Mouse (Mus musculus): ENCODE data around the gene Col6a6.
"Not testable (repeated sequence)": the region's sequence is repeated elsewhere in the genome, so short reads cannot be mapped to it uniquely, and the experiment has no call there.

The Col6a6 gene

DNA sequence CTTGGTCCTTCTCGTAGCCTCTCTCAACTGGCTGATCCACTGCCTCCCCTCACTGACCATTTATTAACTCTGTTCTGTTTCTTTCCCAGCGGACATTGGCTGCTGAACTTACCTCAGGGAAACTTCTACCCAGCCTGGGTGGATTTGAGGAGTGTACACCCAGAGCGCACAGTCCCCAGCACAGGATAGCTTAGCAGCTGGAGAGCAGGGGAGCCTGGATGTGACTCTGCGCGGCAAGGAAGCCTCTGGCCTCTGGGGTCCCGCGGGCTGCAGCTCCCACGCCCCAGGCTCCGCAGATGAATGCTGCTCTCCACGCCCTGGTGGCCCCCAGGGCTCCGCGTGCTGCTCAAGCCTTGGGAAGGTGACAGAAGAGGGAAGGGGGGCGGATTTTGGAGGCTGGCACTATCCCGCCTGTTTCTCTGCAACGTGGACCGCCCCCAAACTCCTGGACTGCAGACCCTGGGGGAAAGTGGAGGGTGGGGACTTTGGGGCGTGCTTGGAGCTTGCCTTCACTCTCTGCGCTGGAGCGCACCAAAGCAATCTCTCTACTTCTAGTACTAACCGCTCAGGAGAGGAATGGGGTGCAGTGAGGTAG is at the start of gene Col6a6:
Gene Col6a6 (minus strand): TSS at position 370 of the 595 bp plus-strand sequence.
- DNase-seq, result peak in 1 of 2 experiments; percentile 9

DNA sequence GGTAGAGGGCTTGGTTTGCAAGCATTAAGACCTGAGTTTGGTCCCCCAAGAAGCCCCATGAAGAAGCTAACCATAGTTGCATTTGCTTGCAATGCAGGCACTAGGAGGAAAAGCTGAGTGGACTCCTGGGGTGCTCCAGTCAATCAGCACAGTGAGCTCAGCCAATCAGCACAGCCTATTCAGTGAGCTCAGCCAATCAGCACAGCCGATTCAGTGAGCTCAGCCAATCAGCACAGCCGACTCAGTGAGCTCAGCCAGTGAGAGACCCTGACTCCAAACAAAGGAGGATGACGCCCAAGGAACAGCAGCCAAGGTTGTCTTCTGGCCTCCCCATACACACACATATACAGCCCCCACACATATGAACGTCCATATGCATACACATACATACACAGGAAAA is 48.2 kb upstream of the Col6a6 start:
- no peak for DNase-seq

GRCm38 (mm10) chr9:105871643-105872042 is 43.7 kb upstream of the Col6a6 start:
- no peak for DNase-seq

DNA sequence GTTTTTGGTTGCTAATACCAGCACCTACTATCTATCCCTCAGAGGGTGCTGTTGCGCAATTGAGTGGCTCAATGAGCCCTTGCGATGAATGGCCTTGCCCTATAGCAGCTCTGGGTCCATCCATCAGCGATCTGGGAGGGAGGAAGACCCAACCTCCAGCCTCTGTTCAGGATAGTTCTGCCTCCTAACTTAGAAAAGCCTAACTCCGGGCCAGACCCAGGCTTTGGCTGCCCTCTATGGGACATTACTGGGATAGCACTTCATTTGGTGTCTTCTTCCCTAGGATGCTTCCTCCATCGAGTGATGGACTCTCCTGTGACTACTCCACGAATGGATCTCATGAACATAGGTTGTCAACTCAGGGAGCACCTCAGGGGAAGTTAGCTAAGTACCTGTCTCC is 29.8 kb upstream of the Col6a6 start:
- DNase-seq, result peak; percentile 30 to 68

DNA sequence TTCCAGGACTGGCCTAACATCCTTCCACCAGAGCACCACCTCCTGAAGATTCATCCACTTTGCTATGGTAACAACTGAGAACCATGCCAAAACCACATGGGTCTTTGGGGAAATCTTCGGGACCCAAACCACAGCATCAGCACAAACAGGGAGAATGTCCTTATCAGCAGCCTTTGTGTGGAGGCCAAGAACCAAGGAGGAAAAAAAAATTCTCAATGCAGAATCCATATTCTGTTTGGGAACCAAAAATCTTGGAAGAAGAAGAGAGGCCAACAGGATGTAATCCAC is 24.8 kb upstream of the Col6a6 start:
- DNase-seq, result no peak

GRCm38 (mm10) chr9:105852015-105852777 is 24.2 kb upstream of the Col6a6 start:
- DNase-seq, result no peak

DNA sequence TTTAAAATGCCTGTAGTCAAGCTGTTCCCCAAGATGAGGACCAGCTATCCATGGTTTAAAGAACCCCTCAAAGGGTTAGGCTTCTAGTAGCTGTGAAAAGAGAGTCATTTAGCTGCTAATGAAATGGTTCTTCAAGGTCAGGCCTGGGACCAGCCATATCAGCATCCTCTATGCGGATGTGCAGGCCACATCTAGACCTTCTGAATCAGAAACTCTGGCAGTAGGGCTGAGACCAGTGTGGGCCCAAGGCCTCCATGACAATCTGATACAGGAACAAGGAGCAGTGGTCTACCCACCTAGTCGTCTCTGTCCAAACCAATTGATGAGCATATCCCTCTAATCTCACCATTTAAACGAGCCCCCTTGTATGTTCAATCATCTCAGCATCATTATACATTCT is 23.1 kb upstream of the Col6a6 start:
- no peak for DNase-seq

- DNase-seq, result no peak
These were observed 20.4 kb upstream of the Col6a6 start for GRCm38 (mm10) chr9:105848396-105848795.

GRCm38 (mm10) chr9:105847261-105847660 is 19.3 kb upstream of the Col6a6 start:
- DNase-seq, result no peak

DNA sequence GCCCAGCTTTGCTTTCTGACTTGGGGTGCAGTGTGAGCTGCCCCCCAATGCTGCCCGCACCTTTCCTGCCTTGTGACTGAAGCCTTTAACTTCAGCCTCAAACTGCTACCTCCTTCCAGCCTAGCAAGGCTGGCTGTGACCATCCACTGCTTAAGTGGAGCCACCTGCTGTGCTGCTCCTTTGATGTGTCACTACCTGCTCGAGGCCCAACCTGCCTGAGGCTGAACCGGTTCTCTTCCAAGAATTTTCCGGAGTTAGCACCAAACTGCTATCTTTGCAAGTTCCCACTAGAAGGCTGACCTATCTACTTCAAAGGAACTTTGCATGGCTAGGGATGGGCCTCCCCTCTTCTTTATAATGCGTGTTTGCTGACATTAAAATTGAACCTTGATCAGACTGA is 13.4 kb upstream of the Col6a6 start:
- not testable (repeated sequence) for DNase-seq

GRCm38 (mm10) chr9:105839147-105839515 is 11.2 kb upstream of the Col6a6 start:
- DNase-seq, result no peak

- no peak for DNase-seq
These were observed 10.6 kb upstream of the Col6a6 start for GRCm38 (mm10) chr9:105838396-105839146.

GRCm38 (mm10) chr9:105835587-105835986 is 7.6 kb upstream of the Col6a6 start:
- DNase-seq, result no peak

- DNase-seq, result no peak
These were observed 6.8 kb upstream of the Col6a6 start for GRCm38 (mm10) chr9:105834799-105835198.

DNA sequence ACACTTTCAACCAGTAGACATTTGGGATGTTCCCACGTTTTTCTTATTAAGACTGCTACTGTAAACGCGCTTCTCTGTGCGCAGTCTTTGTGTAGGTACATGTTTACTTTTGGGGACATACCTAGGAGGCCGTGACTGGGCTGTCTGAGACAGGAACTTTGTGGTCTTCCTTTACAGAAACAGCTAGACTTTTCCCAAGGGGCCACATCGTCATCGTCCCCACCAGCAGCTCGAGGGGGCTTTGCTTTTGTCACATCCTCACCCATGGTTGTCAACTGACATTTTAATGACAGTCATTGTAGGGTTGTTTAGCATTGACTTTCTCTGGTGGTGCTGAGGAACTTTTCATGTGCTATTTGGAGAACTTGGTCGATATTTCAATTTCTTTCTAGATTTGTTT is 3.3 kb upstream of the Col6a6 start:
- DNase-seq, result no peak

DNA sequence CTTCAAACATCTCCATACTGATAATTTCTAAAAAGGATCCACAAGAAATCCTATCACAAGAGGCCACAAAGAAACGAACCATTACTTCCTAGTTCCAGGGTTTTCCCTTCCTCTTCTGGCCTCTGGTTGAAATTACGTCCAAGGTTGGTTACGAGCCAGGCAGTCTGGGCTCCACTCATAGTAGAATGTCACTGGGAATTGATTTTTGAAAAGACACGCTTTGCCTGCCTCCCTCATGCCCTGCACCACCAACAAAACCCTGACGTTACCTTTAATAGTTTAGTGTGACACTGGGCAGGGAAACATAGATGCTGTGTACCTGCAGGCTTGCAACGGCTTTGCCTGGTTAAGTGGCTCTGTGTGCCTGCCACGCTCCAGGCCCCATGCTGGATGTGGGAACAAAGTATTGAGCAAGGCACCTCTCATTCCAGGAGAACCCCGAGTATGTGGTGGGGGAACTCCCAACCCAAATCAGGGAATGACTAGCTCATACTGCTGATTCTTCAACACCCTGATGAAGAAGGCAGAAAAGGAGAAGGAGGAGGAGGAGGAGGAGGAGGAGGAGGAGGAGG is 798 bp downstream of the Col6a6 start:
- no peak for DNase-seq

DNA sequence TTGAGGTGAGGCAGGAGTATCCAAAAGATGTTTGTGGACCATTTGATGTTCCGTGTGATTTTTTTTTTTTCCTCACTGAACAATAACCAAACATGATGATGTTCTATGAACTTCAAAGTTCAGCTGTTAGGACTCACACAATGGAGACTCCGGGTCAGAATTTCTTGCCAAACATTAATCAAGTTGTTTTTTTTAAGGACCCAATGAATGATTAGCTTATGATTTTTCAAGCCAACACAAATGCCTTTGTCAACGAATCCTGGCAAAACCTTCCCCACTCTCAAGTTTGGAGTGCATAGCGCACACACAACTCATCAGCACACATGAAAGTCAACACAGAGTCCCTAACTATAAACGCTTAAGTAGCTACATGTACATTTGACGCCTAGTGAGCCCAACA is 7.2 kb downstream of the Col6a6 start:
- DNase-seq, result peak; percentile 9 to 22

DNA sequence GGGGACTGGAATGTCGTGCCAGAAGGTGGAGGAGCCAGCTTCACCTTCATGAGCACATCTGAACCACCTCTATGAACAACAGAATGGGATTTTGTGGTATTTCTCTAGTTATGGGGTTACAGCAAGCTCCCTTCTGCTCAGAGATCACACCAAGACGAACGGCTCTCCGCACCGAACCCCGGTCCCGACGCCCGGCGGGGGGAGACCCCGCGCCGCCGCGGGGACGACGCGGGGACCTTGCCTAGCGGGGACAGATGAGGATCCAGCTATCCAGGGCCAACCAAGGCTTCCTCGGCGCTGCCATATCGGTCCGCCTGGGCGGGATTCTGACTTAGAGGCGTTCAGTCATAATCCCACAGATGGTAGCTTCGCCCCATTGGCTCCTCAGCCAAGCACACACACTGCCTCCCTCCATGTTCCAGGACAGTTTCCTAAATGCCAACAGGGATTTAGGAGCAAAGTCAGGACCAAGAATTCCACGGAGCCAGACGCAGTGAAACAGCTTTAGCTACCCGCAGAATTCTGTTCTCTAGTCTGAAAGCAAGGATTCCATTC is 8.7 kb downstream of the Col6a6 start:
- no peak for DNase-seq

- DNase-seq, result no peak
These were observed 13.5 kb downstream of the Col6a6 start for GRCm38 (mm10) chr9:105814436-105814835.

DNA sequence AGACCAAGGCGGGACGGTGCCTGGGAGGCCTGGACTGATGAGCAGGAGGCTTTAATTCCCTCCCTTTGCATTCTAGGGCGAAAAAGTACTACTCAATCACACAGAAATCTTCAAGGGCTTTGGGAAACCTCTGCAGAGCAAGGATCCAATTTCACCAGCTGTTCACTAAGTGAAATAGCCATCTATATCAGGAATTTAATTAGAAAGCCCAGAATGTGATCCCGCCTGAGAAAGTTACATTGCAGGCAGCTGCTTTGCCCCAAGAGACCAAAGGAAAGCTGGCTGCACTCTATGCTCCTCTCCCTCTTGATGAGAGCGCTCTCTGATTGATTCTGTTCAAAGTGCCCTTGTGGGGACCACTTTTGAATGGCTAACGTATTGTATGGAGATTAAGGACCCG is 16.5 kb downstream of the Col6a6 start:
- DNase-seq, result peak in 1 of 2 experiments; percentile 26

DNA sequence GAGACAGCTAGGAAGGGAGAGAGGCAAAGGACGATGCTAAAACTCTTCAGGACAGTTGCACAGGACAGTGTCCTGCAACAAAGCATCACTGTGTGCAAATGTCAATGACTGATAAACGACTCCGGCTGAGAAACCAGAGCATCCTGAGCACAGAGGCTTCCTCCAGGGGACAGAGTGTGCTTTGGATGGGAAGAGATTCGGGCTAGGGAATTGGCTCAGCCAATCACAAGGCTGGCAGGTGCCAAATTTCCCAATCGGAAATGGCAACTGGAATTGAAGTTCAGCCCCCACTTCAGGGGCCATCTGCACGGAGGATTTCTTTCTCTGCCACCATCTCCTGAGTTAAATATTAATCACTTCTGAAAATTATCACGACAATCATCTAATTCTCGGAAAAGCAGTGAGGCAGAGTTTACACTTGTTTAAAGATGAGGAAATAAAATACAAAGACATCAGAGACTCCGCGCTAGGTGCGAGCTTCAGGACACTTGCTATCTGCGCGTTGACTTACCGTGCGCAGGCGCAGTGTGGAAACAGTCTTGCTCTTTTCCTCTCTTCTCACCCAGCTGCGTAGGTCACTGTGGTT is 18.9 kb downstream of the Col6a6 start:
- no peak for DNase-seq

GRCm38 (mm10) chr9:105803416-105803815 is 24.5 kb downstream of the Col6a6 start:
- DNase-seq, result no peak

DNA sequence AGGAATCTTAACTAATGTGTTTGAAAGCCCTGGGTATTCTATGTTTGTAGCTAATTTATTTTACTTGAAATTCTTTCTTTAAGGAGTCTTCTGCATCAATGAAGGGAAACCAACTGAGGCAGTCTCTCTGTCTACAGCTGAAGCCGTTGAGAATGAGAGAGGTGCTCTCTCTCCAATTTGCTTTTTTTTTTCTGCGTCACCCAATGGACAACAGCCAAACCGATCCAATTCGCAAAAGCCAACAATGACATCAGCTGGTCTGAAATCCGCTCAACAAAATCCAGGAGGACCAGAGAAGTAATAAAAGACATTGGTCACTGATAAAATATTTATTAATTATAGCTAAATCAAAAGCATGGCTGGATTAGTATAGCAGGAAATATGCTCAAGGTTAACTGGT is 26.5 kb downstream of the Col6a6 start:
- no peak for DNase-seq

Measured in kidney, adult 8-10 months (tissue).